Mouse (Mus musculus): Measurements from ENCODE around the gene Efemp2.

Efemp2 gene

GRCm38 (mm10) chr19:5496052-5496370, 22.3 kb downstream of the Efemp2 start:
- no peak for DNase-seq (ENCODE audit: low read depth)

DNA sequence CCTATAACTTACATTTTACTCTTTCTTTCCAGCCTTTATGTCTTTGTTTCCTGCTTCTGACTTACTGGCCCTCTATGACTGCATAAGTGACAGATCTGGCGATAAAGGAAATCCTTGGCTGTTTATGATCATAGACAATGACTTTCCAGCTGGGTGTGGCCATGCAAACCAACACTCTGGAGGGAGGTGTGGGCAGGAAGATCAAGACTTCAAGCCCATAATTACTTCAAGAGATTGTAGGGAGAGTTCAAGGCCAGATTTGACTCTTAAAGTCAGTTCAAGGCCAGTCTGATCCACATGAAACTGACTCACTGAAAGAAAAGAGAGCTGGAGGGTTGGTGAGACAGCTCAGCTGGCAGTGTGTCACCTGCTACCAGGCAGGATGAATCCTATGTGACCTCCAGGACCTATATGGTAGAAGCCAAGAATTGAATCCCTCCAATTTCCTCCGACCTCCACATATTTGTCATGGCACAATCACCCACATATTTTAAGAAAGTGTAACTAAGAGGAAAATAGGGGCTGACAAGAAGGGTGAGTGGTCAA, 26.6 kb downstream of the Efemp2 start:
- DNase-seq (ENCODE audit: low read depth) = no peak

GRCm38 (mm10) chr19:5503687-5504086, 29.9 kb downstream of the Efemp2 start, which contains the start of gene 1700020D05Rik:
1700020D05Rik (minus strand) TSS chr19:5503787.
- DNase-seq (ENCODE audit: low read depth) = no peak

GRCm38 (mm10) chr19:5510031-5511026, 36.6 kb downstream of the Efemp2 start, which contains the start of gene Snx32:
Snx32 (minus strand) TSS chr19:5510538.
- DNase-seq (ENCODE audit: low read depth) = peak; percentile 96

GRCm38 (mm10) chr19:5511074-5511632, 37.4 kb downstream of the Efemp2 start:
- DNase-seq (ENCODE audit: low read depth) = no peak

GRCm38 (mm10) chr19:5512091-5513004, 38.6 kb downstream of the Efemp2 start:
- peak; percentile 43 for DNase-seq (ENCODE audit: low read depth)

DNA sequence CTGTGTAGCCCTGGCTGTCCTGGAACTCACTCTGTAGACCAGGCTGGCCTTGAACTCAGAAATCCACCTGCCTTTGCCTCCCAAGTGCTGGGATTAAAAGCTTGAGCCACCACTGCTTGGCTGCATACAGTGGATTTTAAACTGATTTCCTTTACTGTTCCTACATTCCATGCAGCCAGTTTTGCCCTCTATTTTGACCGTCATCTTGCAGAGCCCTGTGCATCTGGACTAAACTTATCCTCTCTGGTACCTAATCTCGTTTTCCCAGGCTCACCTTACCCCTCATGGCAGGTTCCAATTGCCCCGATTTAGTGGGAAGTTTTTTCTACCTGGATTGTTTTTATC, 39.2 kb downstream of the Efemp2 start:
- no peak for DNase-seq (ENCODE audit: low read depth)

- no peak for DNase-seq (ENCODE audit: low read depth)
Observed at GRCm38 (mm10) chr19:5515840-5516777, 42.4 kb downstream of the Efemp2 start.

- no peak for DNase-seq (ENCODE audit: low read depth)
Observed at GRCm38 (mm10) chr19:5516906-5517505, 43.3 kb downstream of the Efemp2 start.

GRCm38 (mm10) chr19:5518721-5519120, 45.0 kb downstream of the Efemp2 start:
- no peak for DNase-seq (ENCODE audit: low read depth)

GRCm38 (mm10) chr19:5525204-5525603, 51.5 kb downstream of the Efemp2 start:
- DNase-seq (ENCODE audit: low read depth) = no peak

DNA sequence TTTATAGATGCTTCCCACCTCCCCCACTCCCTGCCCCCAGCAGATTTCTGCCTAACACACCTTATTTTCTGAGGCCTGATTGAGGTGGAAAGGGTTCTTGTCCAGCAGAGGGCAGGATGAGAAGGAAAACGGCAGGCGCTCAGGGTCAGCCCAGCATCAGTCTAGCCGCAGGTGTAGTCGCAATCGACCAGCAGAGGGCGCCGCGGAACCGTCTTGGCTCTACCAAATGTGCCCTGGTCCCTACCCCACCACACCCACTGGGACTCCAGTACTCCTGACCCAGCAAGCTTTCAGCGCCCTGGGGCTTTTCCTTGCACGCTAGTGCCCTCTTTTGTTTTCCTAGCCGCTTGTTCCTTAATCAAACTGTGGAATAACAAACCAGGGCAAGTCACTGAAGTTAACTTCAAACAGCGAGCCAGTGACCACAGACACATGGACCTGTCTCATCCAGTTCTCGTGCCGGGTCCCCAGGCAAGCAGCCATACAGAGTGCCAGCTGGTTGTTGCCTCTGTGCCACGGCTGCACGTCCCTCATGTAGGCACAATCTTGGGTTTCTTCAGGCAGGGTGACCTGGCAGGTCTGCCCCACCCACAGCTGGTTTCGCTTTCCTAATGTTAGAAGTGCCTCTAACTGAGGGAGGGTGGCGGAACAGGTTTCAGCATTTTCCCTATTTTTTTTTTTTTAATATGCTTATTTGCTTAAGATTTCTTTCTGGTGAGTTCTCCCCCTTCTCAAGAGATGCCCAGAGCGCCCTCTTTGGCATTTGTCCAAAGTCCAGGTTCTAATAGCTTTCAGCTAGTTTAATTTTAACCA, 55.8 kb downstream of the Efemp2 start:
- peak; percentile 96 for DNase-seq (ENCODE audit: low read depth)

DNA sequence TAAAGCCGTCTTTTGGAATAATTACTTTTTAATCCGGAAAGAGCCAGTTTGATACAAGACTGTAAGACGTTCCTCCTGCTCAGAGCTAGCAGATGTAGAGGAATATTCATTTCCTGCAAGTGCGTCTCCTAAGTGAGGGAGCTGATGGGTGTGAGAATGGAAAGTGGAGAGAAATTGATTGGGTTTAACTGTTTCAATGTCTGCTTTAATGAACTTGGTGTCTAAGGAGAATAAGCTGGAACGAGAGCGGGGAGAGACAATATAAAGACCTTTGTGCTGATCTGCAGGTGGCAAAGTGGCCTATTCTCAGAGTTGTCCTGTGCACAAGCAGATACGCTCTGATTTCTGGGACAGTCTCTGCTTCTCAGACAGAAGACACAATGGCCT, 56.4 kb downstream of the Efemp2 start:
- DNase-seq (ENCODE audit: low read depth) = no peak
